Mouse (Mus musculus): ENCODE measurements around the gene Ubash3b. TPM values are rescaled to one million over a fixed set of nuclear protein-coding genes. Genes with fewer than 3 reads are reported as not detected.

Gene Ubash3b
- polyA plus RNA-seq, 1 experiment from 2014 or later: 9.6 TPM

- peaks cover 6% of the 10 kb centered on the region in 2 experiments; a peak in 1 of 4 replicates for H3K4me1 ChIP-seq (ENCODE audit: control insufficient read depth in 2 of 2, insufficient read depth in 2 of 2, low read length in 2 of 2)
- no peak overlapping the region for H3K9ac ChIP-seq (ENCODE audit: low read length)
- ATAC-seq (ENCODE audit: insufficient number of reproducible peaks, insufficient read depth, low FRiP score, low read depth): no peak
- no peak overlapping the region for H3K4me2 ChIP-seq (ENCODE audit: low read length)
- H3K9me3 ChIP-seq (ENCODE audit: control insufficient read depth, low read length): no peaks in the 10 kb centered on the region
- H3K4me3 ChIP-seq (ENCODE audit: control insufficient read depth in 1 of 2, insufficient read depth in 1 of 2, low read depth in 1 of 2, low read length in 2 of 2): no peak overlapping the region
- H3K36me3 ChIP-seq (ENCODE audit: control insufficient read depth, insufficient read depth, low read length): no peaks in the 10 kb centered on the region
- WGBS: 64% methylated on average over 10 of the region's 10 CpGs
- H3K27me3 ChIP-seq (ENCODE audit: control insufficient read depth, insufficient read depth, low read length): no peaks in the 10 kb centered on the region
- H3K27ac ChIP-seq (replicated peaks in 1 of 2; ENCODE audit: control insufficient read depth in 1 of 2, insufficient read depth in 1 of 2, low read depth in 2 of 2, low read length in 2 of 2): no peak overlapping the region
Observed at GRCm38 (mm10) chr9:41129802-41130480, 31.6 kb downstream of the Ubash3b start.

GRCm38 (mm10) chr9:41129273-41129672 is 32.2 kb downstream of the Ubash3b start:
- no peaks in the 10 kb centered on the region for H3K9me3 ChIP-seq (ENCODE audit: control insufficient read depth, low read length)
- H3K36me3 ChIP-seq (ENCODE audit: control insufficient read depth, insufficient read depth, low read length): no peaks in the 10 kb centered on the region
- no peak for ATAC-seq (ENCODE audit: insufficient number of reproducible peaks, insufficient read depth, low FRiP score, low read depth)
- no peak overlapping the region for H3K9ac ChIP-seq (ENCODE audit: low read length)
- 95% methylated on average over 3 of the region's 3 CpGs for WGBS
- no peak overlapping the region for H3K4me2 ChIP-seq (ENCODE audit: low read length)
- H3K27ac ChIP-seq (replicated peaks in 1 of 2; ENCODE audit: control insufficient read depth in 1 of 2, insufficient read depth in 1 of 2, low read depth in 2 of 2, low read length in 2 of 2): no peak overlapping the region
- H3K4me3 ChIP-seq (ENCODE audit: control insufficient read depth in 1 of 2, insufficient read depth in 1 of 2, low read depth in 1 of 2, low read length in 2 of 2): no peak overlapping the region
- H3K4me1 ChIP-seq (ENCODE audit: control insufficient read depth in 2 of 2, insufficient read depth in 2 of 2, low read length in 2 of 2): peaks cover 6% of the 10 kb centered on the region in 2 experiments; a peak in 1 of 4 replicates
- H3K27me3 ChIP-seq (ENCODE audit: control insufficient read depth, insufficient read depth, low read length): no peaks in the 10 kb centered on the region

GRCm38 (mm10) chr9:41126723-41127122 is 34.8 kb downstream of the Ubash3b start:
- H3K9ac ChIP-seq (ENCODE audit: low read length): no peak overlapping the region
- H3K27me3 ChIP-seq (ENCODE audit: control insufficient read depth, insufficient read depth, low read length): no peaks in the 10 kb centered on the region
- H3K4me3 ChIP-seq (ENCODE audit: control insufficient read depth in 1 of 2, insufficient read depth in 1 of 2, low read depth in 1 of 2, low read length in 2 of 2): no peak overlapping the region
- ATAC-seq (ENCODE audit: insufficient number of reproducible peaks, insufficient read depth, low FRiP score, low read depth): no peak
- H3K36me3 ChIP-seq (ENCODE audit: control insufficient read depth, insufficient read depth, low read length): no peaks in the 10 kb centered on the region
- 75% methylated on average over 3 of the region's 3 CpGs for WGBS
- no peak overlapping the region for H3K4me2 ChIP-seq (ENCODE audit: low read length)
- H3K4me1 ChIP-seq (ENCODE audit: control insufficient read depth in 2 of 2, insufficient read depth in 2 of 2, low read length in 2 of 2): peaks cover 16 to 20% of the 10 kb centered on the region in 2 experiments
- no peaks in the 10 kb centered on the region for H3K9me3 ChIP-seq (ENCODE audit: control insufficient read depth, low read length)
- H3K27ac ChIP-seq (replicated peaks in 1 of 2; ENCODE audit: control insufficient read depth in 1 of 2, insufficient read depth in 1 of 2, low read depth in 2 of 2, low read length in 2 of 2): no peak overlapping the region

- no peaks in the 10 kb centered on the region for H3K36me3 ChIP-seq (ENCODE audit: control insufficient read depth, insufficient read depth, low read length)
- no peak for ATAC-seq (ENCODE audit: insufficient number of reproducible peaks, insufficient read depth, low FRiP score, low read depth)
- no peak overlapping the region for H3K27ac ChIP-seq (replicated peaks in 1 of 2; ENCODE audit: control insufficient read depth in 1 of 2, insufficient read depth in 1 of 2, low read depth in 2 of 2, low read length in 2 of 2)
Observed at GRCm38 (mm10) chr9:41124305-41124704, 37.2 kb downstream of the Ubash3b start.

GRCm38 (mm10) chr9:41122390-41123110 is 38.9 kb downstream of the Ubash3b start:
- ATAC-seq (ENCODE audit: insufficient number of reproducible peaks, insufficient read depth, low FRiP score, low read depth): no peak; the same call in 1 of the 2 replicates

More at GRCm38 (mm10) chr9:41124305-41124704, 37.2 kb downstream of the Ubash3b start:
- H3K27me3 ChIP-seq (ENCODE audit: control insufficient read depth, insufficient read depth, low read length): no peaks in the 10 kb centered on the region
- peaks cover 21 to 27% of the 10 kb centered on the region in 2 experiments for H3K4me1 ChIP-seq (ENCODE audit: control insufficient read depth in 2 of 2, insufficient read depth in 2 of 2, low read length in 2 of 2)
- H3K9me3 ChIP-seq (ENCODE audit: control insufficient read depth, low read length): no peaks in the 10 kb centered on the region
- H3K9ac ChIP-seq (ENCODE audit: low read length): no peak overlapping the region
- no peak overlapping the region for H3K4me3 ChIP-seq (ENCODE audit: control insufficient read depth in 1 of 2, insufficient read depth in 1 of 2, low read depth in 1 of 2, low read length in 2 of 2)
- WGBS: 96% methylated on average over 6 of the region's 6 CpGs
- H3K4me2 ChIP-seq (ENCODE audit: low read length): no peak overlapping the region

GRCm38 (mm10) chr9:41121701-41122354 is 39.7 kb downstream of the Ubash3b start:
- 86% methylated on average over 6 of the region's 6 CpGs for WGBS
- H3K4me2 ChIP-seq (ENCODE audit: low read length): no peak overlapping the region
- H3K9me3 ChIP-seq (ENCODE audit: control insufficient read depth, low read length): no peaks in the 10 kb centered on the region
- H3K9ac ChIP-seq (ENCODE audit: low read length): no peak overlapping the region
- ATAC-seq (ENCODE audit: insufficient number of reproducible peaks, insufficient read depth, low FRiP score, low read depth): no peak
- no peaks in the 10 kb centered on the region for H3K27me3 ChIP-seq (ENCODE audit: control insufficient read depth, insufficient read depth, low read length)
- no peak overlapping the region for H3K4me3 ChIP-seq (ENCODE audit: control insufficient read depth in 1 of 2, insufficient read depth in 1 of 2, low read depth in 1 of 2, low read length in 2 of 2)
- no peaks in the 10 kb centered on the region for H3K36me3 ChIP-seq (ENCODE audit: control insufficient read depth, insufficient read depth, low read length)
- H3K27ac ChIP-seq (replicated peaks in 1 of 2; ENCODE audit: control insufficient read depth in 1 of 2, insufficient read depth in 1 of 2, low read depth in 2 of 2, low read length in 2 of 2): no peak overlapping the region
- H3K4me1 ChIP-seq (ENCODE audit: control insufficient read depth in 2 of 2, insufficient read depth in 2 of 2, low read length in 2 of 2): peaks cover 29 to 44% of the 10 kb centered on the region in 2 experiments

More at GRCm38 (mm10) chr9:41122390-41123110, 38.9 kb downstream of the Ubash3b start:
- no peak overlapping the region for H3K4me3 ChIP-seq (ENCODE audit: control insufficient read depth in 1 of 2, insufficient read depth in 1 of 2, low read depth in 1 of 2, low read length in 2 of 2)
- H3K4me1 ChIP-seq (ENCODE audit: control insufficient read depth in 2 of 2, insufficient read depth in 2 of 2, low read length in 2 of 2): peaks cover 29 to 37% of the 10 kb centered on the region in 2 experiments
- H3K9ac ChIP-seq (ENCODE audit: low read length): no peak overlapping the region
- H3K9me3 ChIP-seq (ENCODE audit: control insufficient read depth, low read length): no peaks in the 10 kb centered on the region
- 50% methylated on average over 11 of the region's 11 CpGs for WGBS
- no peaks in the 10 kb centered on the region for H3K27me3 ChIP-seq (ENCODE audit: control insufficient read depth, insufficient read depth, low read length)
- peak overlapping the region; percentile 46 for H3K27ac ChIP-seq (replicated peaks in 1 of 2; ENCODE audit: control insufficient read depth in 1 of 2, insufficient read depth in 1 of 2, low read depth in 2 of 2, low read length in 2 of 2)
- no peaks in the 10 kb centered on the region for H3K36me3 ChIP-seq (ENCODE audit: control insufficient read depth, insufficient read depth, low read length)
- H3K4me2 ChIP-seq (ENCODE audit: low read length): peak overlapping the region; percentile 26; the same call in 1 of the 2 replicates

- Histone ChIP-seq H3K9me3 (ENCODE audit: control insufficient read depth, low read length) (no peaks in the 10 kb centered on the region), H3K36me3 (ENCODE audit: control insufficient read depth, insufficient read depth, low read length) (no peaks in the 10 kb centered on the region), H3K4me1 (ENCODE audit: control insufficient read depth in 2 of 2, insufficient read depth in 2 of 2, low read length in 2 of 2) (peaks cover 29 to 44% of the 10 kb centered on the region in 2 experiments), H3K27ac (replicated peaks in 1 of 2; ENCODE audit: control insufficient read depth in 1 of 2, insufficient read depth in 1 of 2, low read depth in 2 of 2, low read length in 2 of 2) (no peak overlapping the region), H3K4me2 (ENCODE audit: low read length) (no peak overlapping the region), H3K9ac (ENCODE audit: low read length) (no peak overlapping the region), H3K27me3 (ENCODE audit: control insufficient read depth, insufficient read depth, low read length) (no peaks in the 10 kb centered on the region), H3K4me3 (ENCODE audit: control insufficient read depth in 1 of 2, insufficient read depth in 1 of 2, low read depth in 1 of 2, low read length in 2 of 2) (no peak overlapping the region)
- ATAC-seq (ENCODE audit: insufficient number of reproducible peaks, insufficient read depth, low FRiP score, low read depth): no peak
- WGBS: 50% methylated on average over 6 of the region's 6 CpGs
Observed at GRCm38 (mm10) chr9:41119958-41120357, 41.5 kb downstream of the Ubash3b start.
